Mouse (Mus musculus) lung, postnatal 0 days (tissue): ENCODE measurements at regions not wholly inside any gene's neighbourhood (a gene's known extent, or its start where the extent isn't known, plus 50 kb on each side); places are given as distances from the start of the nearest gene placed in this dataset.

Experiments used
- CTCF ChIP-seq: IDR thresholded peaks from 2 replicates; pipeline ENCODE4 v1.5.1; 2016; ENCODE audit warnings: antibody characterized with exemption, mild to moderate bottlenecking
- EP300 ChIP-seq: IDR thresholded peaks from 2 replicates; pipeline ENCODE4 v1.6.1; 2016; ENCODE audit warnings: antibody characterized with exemption, mild to moderate bottlenecking, control low read depth

DNA sequence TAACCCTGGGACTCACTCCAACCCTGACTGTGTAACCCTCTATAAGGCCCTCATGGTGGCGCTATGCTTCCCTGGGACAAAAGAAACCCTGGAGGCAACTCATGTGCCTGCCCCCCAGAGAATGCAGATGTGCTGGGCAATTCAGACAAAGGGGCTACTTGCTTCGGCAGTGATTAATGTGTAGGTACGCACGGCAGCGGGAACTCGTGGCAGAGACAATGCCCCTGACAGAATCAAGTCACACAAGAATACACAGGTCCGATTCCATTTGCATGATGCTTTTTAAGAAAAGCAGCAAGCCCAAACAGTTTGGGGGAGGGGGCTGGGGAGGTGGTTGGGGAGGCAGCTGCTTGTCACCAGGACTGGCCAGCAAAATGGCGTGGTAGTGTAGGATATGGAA is 116.9 kb downstream of the Plxna1 start:
- no peak for TF ChIP-seq CTCF
- no peak for TF ChIP-seq EP300
